8 mouse cellular contexts compared by ENCODE assay signal in genomic region chr10:126979636-126980151, GRCm38 (mm10). TPM values are rescaled to one million over a fixed set of nuclear protein-coding genes. Genes with fewer than 3 reads are reported as not detected.
A peak's percentile ranks its signal among the peaks of the same experiment; 100 is the strongest.
DNase-seq lines count a peak whose midpoint lies in the region; ATAC-seq and TF ChIP-seq lines count a peak whose summit lies in the region.

No protein-coding gene starts in this region.

- WGBS in forebrain, embryonic 10.5 days = under 1% methylated on average over 57 of the region's 57 CpGs
- WGBS in hindbrain, embryonic 12.5 days = under 1% methylated on average over 45 of the region's 57 CpGs
- under 1% methylated on average over 39 of the region's 57 CpGs for WGBS in midbrain, embryonic 12.5 days
- under 1% methylated on average over 32 of the region's 57 CpGs for WGBS in stomach, postnatal 0 days

- TF ChIP-seq CTCF in stomach, postnatal 0 days (IDR thresholded peaks at IDR 0.05; ENCODE audit: low read depth) = no peak

- no peak for TF ChIP-seq EP300 in stomach, postnatal 0 days (optimal IDR thresholded peaks at IDR 0.05)

- peaks cover 24% of the 10 kb centered on the region for H3K36me3 ChIP-seq in forebrain, embryonic 10.5 days (replicated peaks)
- no peaks in the 10 kb centered on the region for H3K36me3 ChIP-seq in hindbrain, embryonic 12.5 days
- H3K36me3 ChIP-seq in midbrain, embryonic 12.5 days = no peaks in the 10 kb centered on the region
- H3K36me3 ChIP-seq in stomach, postnatal 0 days (ENCODE audit: control insufficient read depth, insufficient read depth, low read length) = peaks cover 4% of the 10 kb centered on the region; the same call in 1 of the 2 replicates

- H3K4me2 ChIP-seq in hindbrain, embryonic 12.5 days (replicated peaks) = peak overlapping the region; percentile 64
- H3K4me2 ChIP-seq in midbrain, embryonic 12.5 days (replicated peaks) = peak overlapping the region; percentile 83
- peak overlapping the region; percentile 83 for H3K4me2 ChIP-seq in stomach, postnatal 0 days (replicated peaks; ENCODE audit: low read depth)

- ATAC-seq in CD4-positive, CD25-positive, alpha-beta regulatory T cell, adult 4 months = no peak
- ATAC-seq in hindbrain, embryonic 12.5 days (ENCODE audit: low FRiP score) = peak; percentile 0; the same call in 1 of the 2 replicates
- peak; percentile 5 for ATAC-seq in midbrain, embryonic 12.5 days (ENCODE audit: low FRiP score, low read depth)
- ATAC-seq in stomach, postnatal 0 days (ENCODE audit: low FRiP score, low TSS enrichment) = no peak

- H3K4me3 ChIP-seq in forebrain, embryonic 10.5 days = peak overlapping the region; percentile 99
- peak overlapping the region; percentile 82 for H3K4me3 ChIP-seq in hindbrain, embryonic 12.5 days
- peak overlapping the region; percentile 100 for H3K4me3 ChIP-seq in midbrain, embryonic 12.5 days
- H3K4me3 ChIP-seq in stomach, postnatal 0 days (ENCODE audit: low read depth, low read length) = peak overlapping the region; percentile 97

- H3K9ac ChIP-seq in hindbrain, embryonic 12.5 days = peak overlapping the region; percentile 95
- peak overlapping the region; percentile 96 for H3K9ac ChIP-seq in midbrain, embryonic 12.5 days (replicated peaks)
- H3K9ac ChIP-seq in stomach, postnatal 0 days (ENCODE audit: low read length) = peak overlapping the region; percentile 99

- H3K9me3 ChIP-seq in forebrain, embryonic 10.5 days = no peaks in the 10 kb centered on the region
- H3K9me3 ChIP-seq in hindbrain, embryonic 12.5 days (replicated peaks) = no peaks in the 10 kb centered on the region
- no peaks in the 10 kb centered on the region for H3K9me3 ChIP-seq in midbrain, embryonic 12.5 days
- H3K9me3 ChIP-seq in stomach, postnatal 0 days (ENCODE audit: control insufficient read depth, low read length) = no peaks in the 10 kb centered on the region

- peak overlapping the region; percentile 99 for H3K27ac ChIP-seq in forebrain, embryonic 10.5 days
- peak overlapping the region; percentile 99 for H3K27ac ChIP-seq in hindbrain, embryonic 12.5 days
- H3K27ac ChIP-seq in midbrain, embryonic 12.5 days (replicated peaks) = peak overlapping the region; percentile 99
- peak overlapping the region; percentile 100 for H3K27ac ChIP-seq in stomach, postnatal 0 days (replicated peaks)

- DNase-seq in CD4-positive, CD25-positive, alpha-beta regulatory T cell, adult 2 months (ENCODE audit: low read depth, low spot score) = peak; percentile 58
- DNase-seq in adrenal gland, postnatal 14 days = peak; percentile 79
- peak; percentile 51 for DNase-seq in forebrain, embryonic 10.5 days (ENCODE audit: extremely low spot score, low spot score)
- DNase-seq in left cerebral cortex, postnatal 36 days (ENCODE audit: low spot score in 2 of 2) = peak; percentile 60 to 65
- DNase-seq in stomach, postnatal 0 days (ENCODE audit: low spot score) = peak; percentile 65

- 0 out of 2 replicates have a peak, but pooled peaks cover 3% of the 10 kb centered on the region for H3K27me3 ChIP-seq in forebrain, embryonic 10.5 days (ENCODE audit: poor library complexity, severe bottlenecking)
- peaks cover 19% of the 10 kb centered on the region for H3K27me3 ChIP-seq in hindbrain, embryonic 12.5 days
- H3K27me3 ChIP-seq in midbrain, embryonic 12.5 days = peaks cover 6% of the 10 kb centered on the region
- no peaks in the 10 kb centered on the region for H3K27me3 ChIP-seq in stomach, postnatal 0 days (ENCODE audit: control insufficient read depth, insufficient read depth, low read length)

- peaks cover 68% of the 10 kb centered on the region for H3K4me1 ChIP-seq in forebrain, embryonic 10.5 days
- H3K4me1 ChIP-seq in hindbrain, embryonic 12.5 days = peaks cover 49% of the 10 kb centered on the region
- H3K4me1 ChIP-seq in midbrain, embryonic 12.5 days = peaks cover 50% of the 10 kb centered on the region
- peaks cover 18% of the 10 kb centered on the region for H3K4me1 ChIP-seq in stomach, postnatal 0 days (replicated peaks; ENCODE audit: control insufficient read depth, insufficient read depth)

- intact Hi-C loops in left cerebral cortex, postnatal 36 days (cut with DNase I) = loop anchor here (2.0 to 5.0 kb wide), 2 partner anchors 23 to 53 kb away; partner anchors contain the start of gene Tsfm

RNA-seq across cellular contexts. Expression of gene Ctdsp2, which starts 1.2 kb away (rescaled TPM):
- polyA plus RNA-seq in CD4-positive, CD25-positive, alpha-beta regulatory T cell, adult 4 months (2017; shearing (Covaris generic)) = 10 to 100 TPM; 35.4 to 37.8 TPM
- total RNA-seq in adrenal gland, postnatal 14 days (2021) = 115 and 144 TPM in 2 replicates
- polyA plus RNA-seq in forebrain, embryonic 10.5 days (2016; fragmentation: Nextera tagmentation; extraction: Ambion mirVana) = 42.3 and 42.5 TPM in 2 replicates
- 50.5 and 51.1 TPM in 2 replicates for polyA plus RNA-seq in hindbrain, embryonic 12.5 days (2016; fragmentation: Nextera tagmentation; extraction: Ambion mirVana)
- total RNA-seq in left cerebral cortex, postnatal 36 days (2021) = 10 to 100 TPM; 72.0 to 74.1 TPM
- 40.1 and 45.4 TPM in 2 replicates for polyA plus RNA-seq in midbrain, embryonic 12.5 days (2016; fragmentation: Nextera tagmentation; extraction: Ambion mirVana)
- 29.1 and 33.0 TPM in 2 replicates for polyA plus RNA-seq in stomach, postnatal 0 days (2015; fragmentation: Nextera tagmentation; extraction: Ambion mirVana)

RNA-seq across cellular contexts. Expression of gene Avil, which starts 20.8 kb away (rescaled TPM):
- under 1 TPM; 0.11 to 0.20 TPM for polyA plus RNA-seq in CD4-positive, CD25-positive, alpha-beta regulatory T cell, adult 4 months (2017; shearing (Covaris generic))
- total RNA-seq in adrenal gland, postnatal 14 days (2021) = 0.74 and 2.5 TPM in 2 replicates
- 0.06 and 0.10 TPM in 2 replicates for polyA plus RNA-seq in forebrain, embryonic 10.5 days (2016; fragmentation: Nextera tagmentation; extraction: Ambion mirVana)
- polyA plus RNA-seq in hindbrain, embryonic 12.5 days (2016; fragmentation: Nextera tagmentation; extraction: Ambion mirVana) = 1.6 and 2.1 TPM in 2 replicates
- under 1 TPM; 0.16 to 0.20 TPM for total RNA-seq in left cerebral cortex, postnatal 36 days (2021)
- polyA plus RNA-seq in midbrain, embryonic 12.5 days (2016; fragmentation: Nextera tagmentation; extraction: Ambion mirVana) = 3.1 and 3.4 TPM in 2 replicates
- 10.7 and 12.3 TPM in 2 replicates for polyA plus RNA-seq in stomach, postnatal 0 days (2015; fragmentation: Nextera tagmentation; extraction: Ambion mirVana)

RNA-seq across cellular contexts. Expression of gene Tsfm, which starts 50.9 kb away (rescaled TPM):
- polyA plus RNA-seq in CD4-positive, CD25-positive, alpha-beta regulatory T cell, adult 4 months (2017; shearing (Covaris generic)) = 10 to 100 TPM; 38.2 to 54.1 TPM
- total RNA-seq in adrenal gland, postnatal 14 days (2021) = 57.6 and 58.7 TPM in 2 replicates
- polyA plus RNA-seq in forebrain, embryonic 10.5 days (2016; fragmentation: Nextera tagmentation; extraction: Ambion mirVana) = 110 and 117 TPM in 2 replicates
- polyA plus RNA-seq in hindbrain, embryonic 12.5 days (2016; fragmentation: Nextera tagmentation; extraction: Ambion mirVana) = 65.3 and 67.4 TPM in 2 replicates
- total RNA-seq in left cerebral cortex, postnatal 36 days (2021) = 10 to 100 TPM; 21.7 to 28.8 TPM
- polyA plus RNA-seq in midbrain, embryonic 12.5 days (2016; fragmentation: Nextera tagmentation; extraction: Ambion mirVana) = 74.5 and 79.2 TPM in 2 replicates
- polyA plus RNA-seq in stomach, postnatal 0 days (2015; fragmentation: Nextera tagmentation; extraction: Ambion mirVana) = 58.9 and 61.3 TPM in 2 replicates

Comparison
In these comparisons a context has a peak if more than half of its experiments do, and no peak if none do; other contexts are left out.
1. ATAC-seq: peak in hindbrain, embryonic 12.5 days (single experiment) and midbrain, embryonic 12.5 days (single experiment); none in CD4-positive, CD25-positive, alpha-beta regulatory T cell, adult 4 months (single experiment) and stomach, postnatal 0 days (single experiment).
2. Peak in every context shown above with its lines, with median percentiles within 50 percentile points of each other: DNase-seq, H3K27ac ChIP-seq, H3K4me3 ChIP-seq, H3K4me2 ChIP-seq and H3K9ac ChIP-seq.